Mouse (Mus musculus) left cerebral cortex, adult 2 months (tissue): ENCODE data around the gene Timm23. TPM values are rescaled to one million over a fixed set of nuclear protein-coding genes. Genes with fewer than 3 reads are reported as not detected.
"Not testable (repeated sequence)": the region's sequence is repeated elsewhere in the genome, so short reads cannot be mapped to it uniquely, and the experiment has no call there.

Experiments
- DNase-seq, 2 experiments: peaks; one replicate each; pipeline ENCODE4 v3.0.0; 2021 to 2022; ENCODE audit warnings: low spot score in 2 of 2, mixed read lengths in 1 of 2; ENCODE audit errors: extremely low spot score in 1 of 2
- H3K27ac ChIP-seq: fragments of 200-600 bp; 2 replicates; pipeline ENCODE4 v1.8.1; 2022
- H3K4me3 ChIP-seq: fragments of 200-600 bp; 2 replicates; pipeline ENCODE4 v1.8.1; 2022
- CTCF ChIP-seq: fragments of 200-600 bp; IDR thresholded peaks from 2 replicates; pipeline ENCODE4 v1.8.1; 2022; ENCODE audit warnings: antibody characterized with exemption, mild to moderate bottlenecking, moderate library complexity
- intact Hi-C: fragments of 180-260 bp; cut with DNase I; formaldehyde crosslinking; loops from one replicate; pipeline ENCODE4 v1.15.1; 2025
- total RNA-seq, 2 experiments: library from RNA; stranded (reverse); gene quantifications; 2 replicates each; pipeline ENCODE4 v1.2.3; 2021

The Timm23 gene
- total RNA-seq, 2 experiments from 2014 or later, result 56.1 to 75.8 TPM

DNA sequence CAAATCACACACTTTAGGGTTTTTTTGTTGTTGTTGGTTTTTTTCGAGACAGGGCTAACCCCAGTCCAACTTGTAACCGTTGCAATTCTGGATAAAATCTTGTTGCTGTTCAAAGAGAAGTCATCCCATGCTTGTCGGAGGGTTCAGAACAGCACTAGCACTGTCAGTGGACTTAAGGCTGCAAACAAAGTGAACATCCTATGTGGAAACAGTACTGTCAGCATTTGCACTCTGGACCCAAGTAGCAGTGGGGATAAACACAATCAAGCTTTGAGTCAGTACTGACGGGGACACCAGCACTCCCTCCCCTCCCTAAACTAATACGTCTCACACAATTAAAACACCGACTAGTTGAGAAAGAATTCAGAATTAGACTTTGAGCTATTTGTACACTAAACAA lies 20.8 kb downstream of the Timm23 start:
- DNase-seq, result no peak
- no peak for TF ChIP-seq CTCF
- Histone ChIP-seq H3K27ac (no peak overlapping the region), H3K4me3 (no peak overlapping the region)
- intact Hi-C loops, result loop anchor here (5.0 kb wide), 1 partner anchor 474 kb away; no protein-coding TSS in a partner anchor

DNA sequence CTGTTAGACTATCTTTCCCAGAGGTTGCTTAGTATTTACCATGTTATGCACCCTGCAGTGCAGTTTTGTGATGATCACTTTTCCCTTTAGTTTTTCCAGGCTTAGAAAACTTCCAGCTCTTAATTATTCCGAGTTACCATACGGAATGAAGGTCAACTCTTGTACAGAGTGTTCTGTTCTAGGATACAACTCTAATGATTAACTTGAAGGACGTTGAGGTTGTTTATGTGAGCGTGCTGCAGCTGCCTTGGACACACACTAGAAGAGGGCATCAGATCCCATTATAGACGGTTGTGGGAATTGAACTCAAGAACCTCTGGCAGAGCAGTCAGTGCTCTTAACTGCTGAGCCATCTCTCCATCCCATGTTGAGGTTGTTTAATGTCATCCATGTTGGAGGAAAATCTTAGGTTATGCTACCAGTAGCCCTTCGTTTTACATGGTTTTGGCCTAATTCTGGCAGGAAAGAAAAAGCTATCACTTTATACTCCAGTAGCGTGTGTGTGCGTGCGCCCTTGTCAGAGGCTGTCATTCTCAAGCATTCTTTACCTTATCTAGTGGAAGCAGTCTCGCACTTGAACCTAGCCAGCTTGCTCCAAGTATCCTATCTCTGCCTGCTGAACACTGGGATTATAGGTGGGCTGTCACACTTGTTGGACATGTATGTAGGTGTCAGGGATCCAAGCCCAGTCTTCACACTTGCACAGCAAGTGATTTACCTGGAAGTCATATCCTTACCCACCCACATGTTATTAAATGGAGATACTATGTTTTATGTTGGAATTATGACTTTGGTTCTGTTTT lies 22.1 kb downstream of the Timm23 start:
- Histone ChIP-seq H3K4me3 (no peak overlapping the region), H3K27ac (no peak overlapping the region)
- intact Hi-C loops, result loop anchor here (5.0 kb wide), 1 partner anchor 472 kb away; no protein-coding TSS in a partner anchor
- no peak for TF ChIP-seq CTCF
- no peak for DNase-seq

DNA sequence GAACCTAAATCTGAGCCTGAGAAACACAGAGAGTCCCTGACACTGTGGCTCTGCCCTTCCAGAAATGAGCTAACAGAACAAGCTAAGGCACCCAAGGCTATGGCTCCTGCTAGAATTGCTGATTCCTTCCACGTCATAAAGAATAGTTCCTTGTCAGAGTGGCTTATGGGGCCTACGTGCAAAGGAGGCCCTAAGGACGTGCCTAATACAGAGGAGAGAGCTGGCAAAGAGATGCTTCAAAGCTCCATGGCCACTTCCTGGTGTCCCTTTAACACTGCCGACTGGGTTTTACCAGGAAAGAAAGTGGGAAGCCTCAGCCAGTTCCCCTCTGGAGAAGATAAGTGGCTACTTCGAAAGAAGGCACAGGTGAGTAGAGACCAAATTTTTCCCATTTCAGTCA lies 25.1 kb downstream of the Timm23 start:
- H3K4me3 ChIP-seq, H3K27ac ChIP-seq, DNase-seq, intact Hi-C loops: not testable (repeated sequence)

DNA sequence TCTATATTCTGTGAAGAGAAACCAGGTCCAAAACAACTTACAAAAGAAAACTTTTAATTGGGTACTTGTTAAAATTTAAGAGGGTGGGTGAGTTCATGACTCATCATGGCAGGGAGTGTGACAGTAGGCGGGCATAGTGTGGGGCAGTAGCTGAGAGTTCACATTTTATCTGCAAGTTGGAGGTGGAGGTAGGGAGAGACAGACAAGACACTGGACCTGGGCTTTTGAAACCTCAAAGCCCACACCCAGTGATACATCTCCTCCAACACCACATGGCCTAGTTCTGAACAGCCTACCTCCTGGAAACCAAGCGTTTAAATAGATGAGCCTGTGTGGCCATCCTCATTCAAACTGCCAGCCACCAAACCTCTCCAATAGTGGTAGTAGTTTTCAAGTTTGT lies 26.4 kb downstream of the Timm23 start:
- intact Hi-C loops, result no loop called here

GRCm38 (mm10) chr14:32170137-32170536 lies 31.6 kb downstream of the Timm23 start:
- H3K27ac ChIP-seq, result no peak overlapping the region
- no peak overlapping the region for H3K4me3 ChIP-seq
- no peak for DNase-seq
- intact Hi-C loops, result no loop called here
- TF ChIP-seq CTCF, result no peak

More for the DNA sequence above, 26.4 kb downstream of the Timm23 start:
- H3K27ac ChIP-seq, result no peak overlapping the region
- TF ChIP-seq CTCF, result no peak
- no peak overlapping the region for H3K4me3 ChIP-seq
- no peak for DNase-seq

GRCm38 (mm10) chr14:32168653-32169231 lies 33.0 kb downstream of the Timm23 start:
- Histone ChIP-seq H3K4me3 (no peak overlapping the region), H3K27ac (0 out of 2 replicates have a peak overlapping the region, but pooled peaks have one; percentile 20)
- TF ChIP-seq CTCF, result no peak
- intact Hi-C loops, result no loop called here
- no peak for DNase-seq

DNA sequence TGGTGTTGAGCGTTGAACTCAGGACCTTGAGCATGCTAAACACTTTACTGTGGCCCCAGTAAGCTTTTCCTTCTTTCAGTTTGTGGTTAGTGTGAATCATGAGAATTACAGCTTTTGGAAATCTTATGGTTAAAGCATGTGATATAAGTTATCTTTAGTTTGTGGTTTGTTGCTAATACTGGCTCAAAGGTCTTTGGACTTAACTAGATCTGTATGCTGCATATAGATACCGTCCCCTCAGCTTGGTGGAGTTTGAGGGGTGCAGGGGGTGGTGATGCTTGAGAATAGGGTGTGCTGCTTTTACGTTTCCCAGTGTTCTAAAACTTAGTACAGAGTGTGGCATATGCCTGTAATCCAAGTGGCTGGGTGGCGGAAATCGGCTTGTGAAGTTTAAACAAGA lies 34.4 kb downstream of the Timm23 start:
- H3K4me3 ChIP-seq, result no peak overlapping the region
- intact Hi-C loops, result no loop called here
- no peak overlapping the region for H3K27ac ChIP-seq
- DNase-seq, result no peak
- TF ChIP-seq CTCF, result no peak

- TF ChIP-seq CTCF, result no peak
- Histone ChIP-seq H3K27ac (no peak overlapping the region), H3K4me3 (no peak overlapping the region)
- DNase-seq, result no peak
- intact Hi-C loops, result no loop called here
Observed at GRCm38 (mm10) chr14:32166840-32167239, 34.9 kb downstream of the Timm23 start.

DNA sequence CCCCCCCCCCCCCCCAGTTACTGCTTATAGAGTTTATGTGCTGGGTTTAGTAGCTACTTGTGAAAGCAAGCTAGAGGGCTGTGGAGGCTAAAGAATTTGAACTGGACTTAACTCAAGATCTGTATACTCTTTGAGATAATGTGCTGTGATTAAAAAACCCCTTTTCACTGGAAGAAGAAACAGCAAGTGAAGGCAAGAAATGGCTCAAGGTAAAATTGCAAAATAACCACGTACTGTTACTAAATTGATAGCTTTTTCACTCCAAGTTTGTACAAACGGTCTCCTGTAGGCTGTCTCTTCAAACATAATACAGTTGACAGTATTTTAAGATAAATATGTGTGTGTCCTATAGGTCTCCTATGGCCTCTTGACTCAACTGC lies 35.6 kb downstream of the Timm23 start:
- no peak for TF ChIP-seq CTCF
- Histone ChIP-seq H3K4me3 (no peak overlapping the region; the same call in 1 of the 2 replicates), H3K27ac (no peak overlapping the region)
- intact Hi-C loops, result no loop called here
- DNase-seq, result no peak

GRCm38 (mm10) chr14:32165278-32166061 lies 36.2 kb downstream of the Timm23 start:
- H3K4me3 ChIP-seq, result peak overlapping the region; percentile 63
- H3K27ac ChIP-seq, result peak overlapping the region; percentile 25; the same call in 1 of the 2 replicates
- TF ChIP-seq CTCF, result peak; percentile 32
- DNase-seq, result peak; percentile 35 to 55
- intact Hi-C loops, result no loop called here

- no peak for TF ChIP-seq CTCF
- intact Hi-C loops, result no loop called here
- Histone ChIP-seq H3K27ac (no peak overlapping the region), H3K4me3 (no peak overlapping the region)
- no peak for DNase-seq
Observed at GRCm38 (mm10) chr14:32164173-32165051, 37.3 kb downstream of the Timm23 start.
